Mouse (Mus musculus): Measurements from ENCODE around the gene Nek10. TPM values are rescaled to one million over a fixed set of nuclear protein-coding genes. Genes with fewer than 3 reads are reported as not detected.
"Not testable (repeated sequence)": the region's sequence is repeated elsewhere in the genome, so short reads cannot be mapped to it uniquely, and the experiment has no call there.

The Nek10 gene
- polyA plus RNA-seq (2011; ENCODE audit: insufficient read depth, insufficient read length, low replicate concordance, missing spikeins) = not detected in 2 replicates

- H3K4me1 ChIP-seq (ENCODE audit: control insufficient read depth, insufficient read depth, low read length); H3K4me3 ChIP-seq (replicated peaks; ENCODE audit: control insufficient read depth, low read depth, low read length); H3K27ac ChIP-seq (ENCODE audit: control insufficient read depth, insufficient read depth, low read depth, low read length, poor library complexity): not testable (repeated sequence)
- WGBS = 74% methylated on average over 2 of the region's 2 CpGs
Observed at GRCm38 (mm10) chr14:14803115-14803514, at the start of gene Nek10. Nek10 (plus strand) TSS chr14:14803415.

- no peak for TF ChIP-seq CTCF (IDR thresholded peaks at IDR 0.05; ENCODE audit: control insufficient read depth, insufficient read depth, low read length)
- TF ChIP-seq POLR2A (IDR thresholded peaks at IDR 0.05; ENCODE audit: borderline replicate concordance, control insufficient read depth, low read depth, low read length) = no peak
- H3K4me1 ChIP-seq (ENCODE audit: control insufficient read depth, insufficient read depth, low read length) = no peaks in the 10 kb centered on the region
- no peak overlapping the region for H3K27ac ChIP-seq (ENCODE audit: control insufficient read depth, insufficient read depth, low read depth, low read length, poor library complexity)
- no peak overlapping the region for H3K4me3 ChIP-seq (replicated peaks; ENCODE audit: control insufficient read depth, low read depth, low read length)
- 70% methylated on average over 2 of the region's 2 CpGs for WGBS
Observed at GRCm38 (mm10) chr14:14781169-14781568, 22.0 kb upstream of the Nek10 start.

- 76% methylated on average over 1 of the region's 1 CpGs for WGBS
- TF ChIP-seq POLR2A (IDR thresholded peaks at IDR 0.05; ENCODE audit: borderline replicate concordance, control insufficient read depth, low read depth, low read length) = no peak
- TF ChIP-seq CTCF (IDR thresholded peaks at IDR 0.05; ENCODE audit: control insufficient read depth, insufficient read depth, low read length) = no peak
- H3K4me3 ChIP-seq (replicated peaks; ENCODE audit: control insufficient read depth, low read depth, low read length) = no peak overlapping the region
- no peaks in the 10 kb centered on the region for H3K4me1 ChIP-seq (ENCODE audit: control insufficient read depth, insufficient read depth, low read length)
- H3K27ac ChIP-seq (ENCODE audit: control insufficient read depth, insufficient read depth, low read depth, low read length, poor library complexity) = no peak overlapping the region
Observed at GRCm38 (mm10) chr14:14784223-14784622, 19.0 kb upstream of the Nek10 start.

- H3K4me3 ChIP-seq (replicated peaks; ENCODE audit: control insufficient read depth, low read depth, low read length) = no peak overlapping the region
- 70% methylated on average over 1 of the region's 1 CpGs for WGBS
- no peak overlapping the region for H3K27ac ChIP-seq (ENCODE audit: control insufficient read depth, insufficient read depth, low read depth, low read length, poor library complexity)
- H3K4me1 ChIP-seq (ENCODE audit: control insufficient read depth, insufficient read depth, low read length) = no peaks in the 10 kb centered on the region
- TF ChIP-seq POLR2A (IDR thresholded peaks at IDR 0.05; ENCODE audit: borderline replicate concordance, control insufficient read depth, low read depth, low read length) (no peak), CTCF (IDR thresholded peaks at IDR 0.05; ENCODE audit: control insufficient read depth, insufficient read depth, low read length) (no peak)
Observed at GRCm38 (mm10) chr14:14786979-14787378, 16.2 kb upstream of the Nek10 start.

GRCm38 (mm10) chr14:14789840-14790470, 13.3 kb upstream of the Nek10 start:
- WGBS = 87% methylated on average over 4 of the region's 4 CpGs
- no peak overlapping the region for H3K27ac ChIP-seq (ENCODE audit: control insufficient read depth, insufficient read depth, low read depth, low read length, poor library complexity)
- TF ChIP-seq CTCF (IDR thresholded peaks at IDR 0.05; ENCODE audit: control insufficient read depth, insufficient read depth, low read length) (no peak), POLR2A (IDR thresholded peaks at IDR 0.05; ENCODE audit: borderline replicate concordance, control insufficient read depth, low read depth, low read length) (no peak)

GRCm38 (mm10) chr14:14799861-14800260, 3.4 kb upstream of the Nek10 start:
- H3K4me1 ChIP-seq (ENCODE audit: control insufficient read depth, insufficient read depth, low read length) = peaks cover 5% of the 10 kb centered on the region
- no peak for TF ChIP-seq CTCF (IDR thresholded peaks at IDR 0.05; ENCODE audit: control insufficient read depth, insufficient read depth, low read length)
- no peak for TF ChIP-seq POLR2A (IDR thresholded peaks at IDR 0.05; ENCODE audit: borderline replicate concordance, control insufficient read depth, low read depth, low read length)
- WGBS = 21% methylated on average over 5 of the region's 5 CpGs
- H3K27ac ChIP-seq (ENCODE audit: control insufficient read depth, insufficient read depth, low read depth, low read length, poor library complexity) = no peak overlapping the region
- H3K4me3 ChIP-seq (replicated peaks; ENCODE audit: control insufficient read depth, low read depth, low read length) = no peak overlapping the region

More at GRCm38 (mm10) chr14:14789840-14790470, 13.3 kb upstream of the Nek10 start:
- no peak overlapping the region for H3K4me3 ChIP-seq (replicated peaks; ENCODE audit: control insufficient read depth, low read depth, low read length)
- no peaks in the 10 kb centered on the region for H3K4me1 ChIP-seq (ENCODE audit: control insufficient read depth, insufficient read depth, low read length)

GRCm38 (mm10) chr14:14800332-14800731, 2.9 kb upstream of the Nek10 start:
- 26% methylated on average over 4 of the region's 4 CpGs for WGBS
- no peak overlapping the region for H3K4me3 ChIP-seq (replicated peaks; ENCODE audit: control insufficient read depth, low read depth, low read length)
- H3K4me1 ChIP-seq (ENCODE audit: control insufficient read depth, insufficient read depth, low read length) = peaks cover 5% of the 10 kb centered on the region
- TF ChIP-seq CTCF (IDR thresholded peaks at IDR 0.05; ENCODE audit: control insufficient read depth, insufficient read depth, low read length) (no peak), POLR2A (IDR thresholded peaks at IDR 0.05; ENCODE audit: borderline replicate concordance, control insufficient read depth, low read depth, low read length) (no peak)
- H3K27ac ChIP-seq (ENCODE audit: control insufficient read depth, insufficient read depth, low read depth, low read length, poor library complexity) = no peak overlapping the region

GRCm38 (mm10) chr14:14800810-14801209, 2.4 kb upstream of the Nek10 start:
- no peak overlapping the region; the same call in 1 of the 2 replicates for H3K27ac ChIP-seq (ENCODE audit: control insufficient read depth, insufficient read depth, low read depth, low read length, poor library complexity)
- WGBS = 44% methylated on average over 3 of the region's 3 CpGs
- H3K4me1 ChIP-seq (ENCODE audit: control insufficient read depth, insufficient read depth, low read length) = peaks cover 5% of the 10 kb centered on the region
- no peak overlapping the region for H3K4me3 ChIP-seq (replicated peaks; ENCODE audit: control insufficient read depth, low read depth, low read length)
- TF ChIP-seq CTCF (IDR thresholded peaks at IDR 0.05; ENCODE audit: control insufficient read depth, insufficient read depth, low read length) = no peak
- no peak for TF ChIP-seq POLR2A (IDR thresholded peaks at IDR 0.05; ENCODE audit: borderline replicate concordance, control insufficient read depth, low read depth, low read length)

Data from bone marrow, adult 2 months (tissue).